Mouse (Mus musculus) heart, adult 9 months (tissue): ENCODE measurements around the gene Armc8.
A peak's percentile ranks its signal among the peaks of the same experiment; 100 is the strongest.
"Not testable (repeated sequence)": the region's sequence is repeated elsewhere in the genome, so short reads cannot be mapped to it uniquely, and the experiment has no call there.

Source experiments
- DNase-seq, 2 experiments: peaks; one replicate each; pipeline ENCODE4 v3.0.0; 2022; ENCODE audit warnings: low spot score in 2 of 2

The Armc8 gene

GRCm38 (mm10) chr9:99568347-99569070, at the start of gene Armc8:
Armc8 (minus strand) TSS chr9:99568899.
- DNase-seq: peak; percentile 88 to 93

DNA sequence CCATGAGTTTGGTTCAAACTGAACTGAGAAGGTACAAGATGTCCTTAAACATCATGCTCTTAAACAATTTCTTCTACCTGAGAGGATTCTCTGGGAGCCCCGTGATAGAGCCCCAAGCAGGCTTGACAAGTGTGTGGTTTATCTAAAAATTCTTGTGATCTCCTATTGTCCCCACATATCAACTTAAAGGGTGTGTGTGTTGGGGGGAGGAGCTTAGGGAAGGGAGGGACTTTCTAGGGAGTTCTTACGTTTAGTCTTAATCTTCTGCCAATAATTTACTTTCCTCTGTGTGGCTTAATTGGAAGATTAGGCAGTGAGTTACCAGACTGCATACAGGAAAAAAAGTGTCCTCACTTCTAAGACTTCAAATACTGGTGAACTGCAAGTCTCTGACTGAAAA, 43.5 kb upstream of the Armc8 start, which contains the start of gene A4gnt:
TSS of gene A4gnt (plus strand) at position 301 of the 400 bp plus-strand sequence.
- no peak for DNase-seq

GRCm38 (mm10) chr9:99603566-99603965, 34.9 kb upstream of the Armc8 start:
- DNase-seq: no peak

- not testable (repeated sequence) for DNase-seq
These were observed 30.4 kb upstream of the Armc8 start for GRCm38 (mm10) chr9:99599127-99599526.

DNA sequence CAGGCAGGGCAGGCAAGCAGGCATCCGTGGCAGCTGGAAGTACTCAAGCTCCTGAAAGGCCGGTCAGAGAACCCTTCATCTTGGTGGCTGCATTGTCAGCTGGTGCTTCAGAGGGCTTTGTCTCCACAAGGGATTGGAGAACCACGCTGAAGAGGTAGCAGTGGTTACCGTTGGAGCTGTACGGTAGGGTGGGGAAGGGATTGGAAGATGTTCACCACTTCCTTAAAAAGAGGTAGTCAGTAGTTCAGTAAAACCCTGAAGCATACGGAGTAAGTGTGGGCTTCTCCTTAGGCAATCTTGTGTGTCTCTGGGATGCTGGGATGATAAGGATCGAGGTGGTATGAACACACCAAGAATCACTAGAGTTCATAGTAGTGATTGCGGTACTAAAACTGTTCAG, 22.4 kb upstream of the Armc8 start:
- no peak for DNase-seq

DNA sequence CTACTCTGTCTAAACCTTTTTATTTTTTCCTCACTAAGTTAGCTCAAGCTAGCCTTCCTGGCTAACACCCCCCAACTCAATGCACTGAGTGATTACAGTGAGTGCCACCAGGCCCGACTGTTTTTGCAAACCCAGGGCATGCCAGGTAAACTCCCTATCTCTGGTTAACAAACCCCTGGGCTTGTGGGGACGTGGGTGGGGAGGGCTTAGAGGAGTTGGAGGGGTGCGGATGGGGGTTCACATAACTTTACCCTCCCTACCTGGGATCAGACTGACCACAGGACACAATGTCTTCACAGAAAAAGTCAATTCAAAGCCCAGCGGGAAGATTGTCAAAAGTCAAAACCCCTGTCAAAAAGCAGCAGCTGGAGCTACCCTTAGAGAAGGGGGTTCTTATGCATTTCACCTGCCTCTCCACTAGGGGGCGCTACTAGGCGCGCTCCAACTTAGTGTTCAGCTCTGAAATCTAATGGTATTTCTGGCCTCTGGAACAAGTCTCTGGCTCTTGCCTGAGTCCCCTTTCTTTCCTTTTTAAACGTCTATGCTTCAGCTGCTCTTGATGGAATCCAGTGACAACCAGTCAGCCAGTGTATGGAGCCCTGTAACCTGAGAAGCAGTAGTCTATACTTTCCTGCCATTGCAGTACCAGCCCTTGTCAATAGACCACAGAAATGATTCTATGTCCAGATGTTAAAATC, 19.0 kb upstream of the Armc8 start:
- DNase-seq: peak; percentile 9 to 19

GRCm38 (mm10) chr9:99580655-99581054, 12.0 kb upstream of the Armc8 start:
- DNase-seq: no peak

DNA sequence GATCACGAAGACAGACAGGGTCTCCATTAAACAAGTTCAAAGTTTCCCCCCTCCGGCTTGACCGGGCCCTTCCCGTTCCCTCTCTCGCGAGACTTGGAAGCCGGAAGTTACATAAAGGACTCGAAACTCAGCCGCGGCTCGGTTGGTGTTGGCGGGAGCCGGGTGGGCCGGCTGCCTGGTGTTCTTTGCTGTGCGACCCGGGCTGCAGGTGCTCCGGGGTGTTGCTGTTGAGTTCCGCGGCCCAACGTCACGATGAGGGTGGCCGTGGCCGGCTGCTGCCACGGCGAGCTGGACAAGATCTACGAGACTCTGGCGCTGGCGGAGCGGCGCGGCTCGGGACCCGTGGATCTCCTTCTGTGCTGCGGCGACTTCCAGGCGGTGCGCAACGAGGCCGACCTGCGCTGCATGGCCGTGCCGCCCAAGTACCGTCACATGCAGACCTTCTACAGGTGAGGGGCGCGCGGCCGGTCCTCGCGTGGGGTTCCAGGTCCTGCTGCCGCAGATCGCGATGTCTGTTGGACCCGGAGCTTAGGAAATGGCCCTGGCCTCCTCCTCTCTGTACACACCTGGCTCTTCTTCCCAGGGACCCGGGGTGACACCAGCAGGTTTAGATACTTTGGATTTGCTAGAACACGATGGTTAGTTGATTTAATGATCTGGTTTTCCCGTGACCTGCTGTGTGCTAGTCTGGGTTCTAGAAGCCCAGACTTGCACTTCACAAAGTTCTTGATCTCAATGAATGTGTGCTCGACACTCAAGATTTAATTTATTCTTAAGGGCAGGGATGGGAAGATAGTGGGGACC, 7.2 kb upstream of the Armc8 start, which contains the start of gene Dbr1:
TSS of gene Dbr1 (plus strand) at position 123 of the 804 bp plus-strand sequence.
- DNase-seq: peak; percentile 93

- DNase-seq: no peak
These were observed 335 bp upstream of the Armc8 start for GRCm38 (mm10) chr9:99569071-99569397.

- DNase-seq: no peak
These were observed 714 bp downstream of the Armc8 start for GRCm38 (mm10) chr9:99568023-99568346.

DNA sequence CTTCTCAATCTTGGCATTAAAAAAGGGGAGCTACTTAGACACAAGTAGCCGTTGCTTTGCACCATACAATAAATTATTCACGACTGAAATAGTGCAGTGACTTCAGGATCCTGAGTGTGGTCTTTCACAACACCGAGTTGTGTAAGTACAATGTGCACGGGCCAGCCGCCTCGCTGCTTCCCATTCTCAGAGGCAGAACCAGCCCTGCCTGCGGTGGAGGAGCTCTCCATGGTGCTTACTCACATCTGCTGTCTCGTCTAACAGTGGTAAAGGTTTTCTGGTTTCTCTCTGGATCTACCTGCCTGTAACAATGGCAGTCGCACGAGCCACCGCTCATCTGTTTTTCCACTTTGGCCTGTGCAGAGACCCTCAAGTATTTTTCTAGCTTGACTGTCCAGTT, 5.0 kb downstream of the Armc8 start:
- peak; percentile 7 to 39 for DNase-seq

GRCm38 (mm10) chr9:99560389-99560788, 8.3 kb downstream of the Armc8 start:
- DNase-seq: peak in 1 of 2 experiments; percentile 5

DNA sequence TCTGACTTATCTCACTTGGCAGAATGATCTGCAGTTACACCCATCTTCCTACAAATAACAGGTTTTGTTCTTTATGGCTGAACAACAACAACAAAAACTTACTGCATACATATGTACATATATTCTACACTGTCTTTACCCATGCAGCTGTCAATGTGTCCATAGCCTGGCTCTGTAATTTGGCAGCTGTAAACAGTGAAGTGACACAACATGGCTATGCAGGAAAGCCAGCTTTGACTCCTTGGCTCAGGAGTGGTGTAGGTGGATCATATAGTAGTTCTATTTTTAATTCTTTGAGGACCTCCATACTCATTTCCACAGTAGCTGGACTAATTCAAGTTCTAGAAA, 9.2 kb downstream of the Armc8 start:
- no peak for DNase-seq

DNA sequence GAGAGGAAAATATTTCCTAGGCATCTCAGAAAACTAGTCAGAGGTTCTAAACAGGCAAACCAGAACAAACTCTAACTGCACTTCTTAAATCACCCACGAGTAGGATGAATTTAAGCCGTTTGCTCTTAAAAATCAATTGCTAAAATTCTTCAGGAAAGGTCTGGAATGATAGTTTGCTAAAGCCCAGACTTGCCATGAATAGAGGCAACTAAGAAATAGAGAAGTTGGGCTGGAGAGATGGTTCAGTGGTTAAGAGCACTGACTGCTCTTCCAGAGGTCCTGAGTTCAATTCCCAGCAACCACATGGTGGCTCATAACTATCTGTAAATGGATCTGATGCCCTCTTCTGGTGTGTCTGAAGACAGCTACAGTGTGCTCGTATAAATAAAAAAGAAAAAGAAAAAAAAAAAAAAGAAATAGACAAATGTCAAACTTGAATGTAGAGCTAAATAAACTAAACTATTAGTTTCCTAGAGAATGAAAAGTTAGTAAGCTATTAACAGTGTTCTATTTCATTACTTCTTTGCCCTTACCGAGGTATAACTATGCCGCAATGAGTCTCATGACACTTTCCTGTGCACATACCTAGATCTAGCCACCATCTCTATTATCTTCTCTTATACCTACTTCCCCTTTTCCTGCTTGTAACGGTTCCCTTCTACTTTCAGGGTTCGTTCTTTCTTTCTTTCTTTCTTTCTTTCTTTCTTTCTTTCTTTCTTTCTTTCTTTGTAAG, 9.7 kb downstream of the Armc8 start:
- DNase-seq: no peak

- DNase-seq: no peak
These were observed 11.0 kb downstream of the Armc8 start for GRCm38 (mm10) chr9:99557580-99558300.

GRCm38 (mm10) chr9:99555253-99555652, 13.4 kb downstream of the Armc8 start:
- no peak for DNase-seq

- no peak for DNase-seq
These were observed 14.6 kb downstream of the Armc8 start for GRCm38 (mm10) chr9:99554052-99554451.

DNA sequence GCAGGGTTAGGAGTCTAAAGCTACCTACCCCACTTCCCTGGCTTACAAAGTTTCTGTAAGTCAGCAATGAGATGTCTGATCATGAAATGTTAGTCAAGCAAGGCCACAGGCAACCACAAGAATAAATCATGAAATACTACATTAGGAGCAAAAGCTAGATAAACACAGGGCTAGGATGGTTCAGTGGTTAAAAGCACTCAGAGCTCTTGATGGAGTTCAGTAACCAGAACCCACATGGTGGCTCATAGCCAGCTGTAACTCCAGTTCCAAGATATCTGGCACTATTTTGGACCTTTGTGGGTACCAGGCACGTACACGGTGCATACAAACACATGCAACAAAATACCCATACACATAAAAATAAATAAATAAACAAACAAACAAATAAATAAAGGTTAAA, 15.7 kb downstream of the Armc8 start:
- peak in 1 of 2 experiments; percentile 7 for DNase-seq

DNA sequence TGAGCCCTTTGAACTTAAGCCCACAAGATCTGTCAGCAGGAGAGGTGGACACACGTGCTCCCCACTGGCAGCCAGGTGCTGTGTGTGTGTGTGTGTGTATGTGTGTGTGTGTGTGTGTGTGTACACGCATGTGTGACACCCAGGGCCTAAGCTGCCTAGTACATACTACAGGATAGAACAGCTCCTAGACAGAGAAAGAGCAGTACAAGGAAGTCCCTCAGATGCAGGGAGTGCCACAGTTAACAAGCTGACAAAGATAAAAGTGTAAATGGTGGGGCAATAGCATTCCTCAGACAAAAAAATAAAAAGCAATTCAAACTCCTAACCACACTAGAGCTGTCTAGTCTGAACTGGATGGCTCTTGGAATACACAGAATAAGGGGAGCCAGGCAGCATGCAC, 16.6 kb downstream of the Armc8 start:
- DNase-seq: no peak

GRCm38 (mm10) chr9:99546259-99546658, 22.4 kb downstream of the Armc8 start:
- DNase-seq: no peak

DNA sequence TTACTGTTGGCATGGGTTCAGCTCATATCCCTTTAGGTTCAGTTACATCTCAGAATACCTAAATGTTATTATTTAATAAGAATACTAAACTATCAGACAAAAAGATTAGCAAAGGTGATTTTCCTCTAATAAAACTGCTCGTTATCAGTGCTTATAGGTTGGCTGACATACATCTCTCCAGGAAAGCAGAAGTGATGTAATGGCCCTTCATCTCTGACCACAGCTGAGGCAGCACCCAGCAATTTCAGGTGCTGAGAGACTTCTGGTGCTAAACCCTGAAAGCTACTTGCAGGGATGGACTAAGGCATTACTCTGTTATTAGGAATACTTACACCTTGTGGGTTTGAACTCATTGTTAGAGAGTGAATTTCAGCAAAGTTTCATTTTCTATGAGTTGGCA, 36.8 kb downstream of the Armc8 start:
- DNase-seq: no peak
